Mouse (Mus musculus): ENCODE measurements at regions not wholly inside any gene's neighbourhood (a gene's known extent, or its start where the extent isn't known, plus 50 kb on each side); places are given as distances from the start of the nearest gene placed in this dataset.

GRCm38 (mm10) chr7:51722420-51722819 is 100.6 kb downstream of the Slc17a6 start:
- DNase-seq: peak; percentile 10

- DNase-seq: no peak
Observed at GRCm38 (mm10) chr7:51723955-51724354, 102.1 kb downstream of the Slc17a6 start.

- DNase-seq: no peak
Observed at GRCm38 (mm10) chr7:51736285-51736684, 114.5 kb downstream of the Slc17a6 start.

DNA sequence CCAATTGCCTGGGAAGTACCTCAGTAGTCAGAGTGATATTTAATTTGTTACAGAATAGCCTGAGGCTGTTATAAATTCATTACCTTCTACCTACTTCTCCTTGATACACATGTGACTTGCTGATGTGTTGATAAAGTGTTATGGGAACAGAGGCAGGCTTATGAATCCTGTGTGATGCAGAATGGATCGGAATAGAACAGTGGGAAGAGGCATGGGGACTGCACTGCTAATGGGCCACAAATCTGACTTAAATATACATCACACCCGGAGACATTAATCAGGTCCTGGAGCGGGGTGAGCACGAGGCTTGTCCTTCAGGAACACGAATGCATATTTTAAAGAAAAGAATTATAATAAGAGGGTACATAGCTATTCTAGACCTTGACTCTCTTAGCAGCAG is 117.8 kb downstream of the Slc17a6 start:
- no peak for DNase-seq

DNA sequence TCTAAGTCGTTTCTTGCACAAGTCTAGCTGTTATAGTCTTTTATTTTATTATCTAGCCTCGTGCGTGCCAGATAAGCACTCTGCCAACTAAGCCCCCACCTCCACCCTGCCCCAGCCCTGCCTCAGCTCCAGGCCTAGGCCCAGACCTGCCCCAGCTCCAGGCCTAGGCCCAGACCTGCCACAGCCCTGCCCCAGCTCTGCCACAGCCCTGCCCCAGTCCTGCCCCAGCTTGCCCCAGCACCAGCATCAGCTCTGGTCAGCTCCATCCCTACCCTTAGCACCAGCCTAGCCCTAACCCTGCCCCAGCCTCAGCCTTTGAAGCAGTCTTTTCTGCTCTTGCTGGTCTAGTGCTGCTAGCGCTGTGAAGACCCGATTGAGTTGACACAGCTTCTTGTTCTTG is 119.1 kb downstream of the Slc17a6 start:
- DNase-seq: no peak

DNA sequence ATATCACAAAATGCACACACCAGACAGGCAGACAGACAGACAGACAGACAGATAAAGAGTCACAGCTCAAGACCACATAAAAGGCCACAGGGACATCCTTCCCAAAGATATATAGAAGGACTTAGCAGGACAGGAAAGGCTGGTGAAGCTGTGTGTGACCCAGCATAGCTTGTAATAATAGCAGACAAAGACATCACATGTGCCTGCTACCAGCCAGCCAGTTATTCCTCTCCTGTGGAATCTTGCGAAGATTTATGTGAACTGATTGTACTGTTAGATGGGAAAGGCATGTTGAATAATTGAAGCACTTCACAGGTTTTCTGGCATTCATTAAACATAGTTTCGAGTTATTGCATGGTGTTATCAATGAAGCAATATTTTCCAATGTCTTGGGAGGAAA is 119.1 kb upstream of the Gas2 start:
- no peak for DNase-seq

- DNase-seq: no peak
Observed at GRCm38 (mm10) chr7:51745598-51745997, 116.2 kb upstream of the Gas2 start.

GRCm38 (mm10) chr7:51748633-51749303 is 113.0 kb upstream of the Gas2 start:
- peak; percentile 69 for DNase-seq

DNA sequence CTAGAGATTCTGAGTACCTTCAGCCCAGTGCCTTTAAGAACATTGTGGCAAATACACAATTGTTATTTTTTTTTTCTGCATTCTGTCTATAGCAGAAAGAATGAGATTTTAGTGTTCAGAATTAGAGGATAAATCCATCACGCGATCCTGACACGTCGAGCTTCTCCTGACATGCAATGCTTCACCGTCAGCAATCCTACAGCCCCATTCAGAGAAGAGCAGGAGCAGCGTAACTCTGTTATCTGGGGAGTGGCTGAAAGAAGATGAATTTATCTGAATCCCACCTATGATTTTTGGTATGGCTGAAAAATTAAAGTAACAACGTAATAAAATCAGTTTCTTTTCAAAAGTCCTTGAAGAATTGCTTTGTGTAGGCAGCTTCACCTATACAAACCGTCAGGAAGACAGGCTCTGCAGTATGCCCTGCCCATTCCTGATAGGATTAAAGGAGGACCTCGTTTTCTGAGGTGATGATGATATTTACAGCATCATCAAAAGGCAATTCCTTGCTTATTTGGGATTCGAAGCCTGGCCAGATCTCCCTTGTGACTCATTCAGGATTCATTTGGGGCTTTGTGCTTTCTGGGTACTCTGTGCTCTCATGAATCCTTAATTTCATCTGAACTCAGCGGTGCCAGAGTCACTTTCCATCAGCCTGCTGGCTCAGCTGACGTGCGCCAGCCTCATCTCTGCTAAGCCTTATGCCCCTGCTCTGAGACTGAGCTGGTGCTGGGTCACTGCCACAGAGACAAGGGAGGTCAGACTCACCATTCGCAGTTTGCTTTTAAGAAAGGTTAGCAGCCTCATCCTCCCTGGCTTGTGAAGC is 112.3 kb upstream of the Gas2 start:
- DNase-seq: peak; percentile 7

DNA sequence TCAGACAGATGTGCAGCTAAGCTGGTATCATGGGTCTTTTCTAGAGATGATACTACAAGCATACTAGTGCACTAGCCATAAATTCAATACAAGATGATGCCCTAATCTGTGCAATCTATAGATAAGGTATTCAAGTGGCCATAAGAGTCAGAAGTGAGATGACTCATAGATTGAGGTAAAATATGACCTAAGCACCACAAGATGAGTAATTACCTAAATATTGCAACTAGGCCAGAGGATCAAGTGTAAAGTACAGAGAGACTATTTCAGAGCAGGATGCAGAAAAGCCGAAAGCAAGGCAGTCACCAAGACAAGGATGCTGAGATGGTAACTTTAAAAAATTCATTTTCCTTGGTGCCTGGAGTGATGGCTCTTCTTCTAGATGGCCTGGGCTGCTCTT is 111.5 kb upstream of the Gas2 start:
- DNase-seq: no peak

GRCm38 (mm10) chr7:51753062-51753461 is 108.8 kb upstream of the Gas2 start:
- no peak for DNase-seq

- DNase-seq: peak; percentile 67
Observed at GRCm38 (mm10) chr7:51754208-51754888, 107.5 kb upstream of the Gas2 start.

DNA sequence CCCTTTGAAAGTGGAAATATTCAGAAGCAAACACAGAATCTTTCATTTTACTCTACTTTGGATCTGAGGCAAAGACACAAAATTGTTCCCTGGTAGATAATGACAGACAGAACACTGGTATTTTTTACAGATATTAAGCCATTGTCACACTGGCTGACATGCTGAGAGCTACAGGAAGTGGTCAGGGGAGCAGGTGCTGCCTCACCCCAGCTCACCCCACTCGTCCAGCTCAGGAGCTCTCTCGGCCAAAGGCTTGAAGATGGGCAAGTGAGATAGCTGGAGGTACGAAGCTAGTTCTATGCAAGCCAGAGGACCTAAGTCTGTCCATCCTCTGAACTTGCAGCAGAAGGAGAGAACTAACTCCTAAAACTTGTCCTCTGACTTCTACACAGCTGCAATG is 105.6 kb upstream of the Gas2 start:
- DNase-seq: no peak

- no peak for DNase-seq
Observed at GRCm38 (mm10) chr7:51759536-51760153, 102.2 kb upstream of the Gas2 start.

- DNase-seq: no peak
Observed at GRCm38 (mm10) chr7:51767066-51767465, 94.7 kb upstream of the Gas2 start.

DNA sequence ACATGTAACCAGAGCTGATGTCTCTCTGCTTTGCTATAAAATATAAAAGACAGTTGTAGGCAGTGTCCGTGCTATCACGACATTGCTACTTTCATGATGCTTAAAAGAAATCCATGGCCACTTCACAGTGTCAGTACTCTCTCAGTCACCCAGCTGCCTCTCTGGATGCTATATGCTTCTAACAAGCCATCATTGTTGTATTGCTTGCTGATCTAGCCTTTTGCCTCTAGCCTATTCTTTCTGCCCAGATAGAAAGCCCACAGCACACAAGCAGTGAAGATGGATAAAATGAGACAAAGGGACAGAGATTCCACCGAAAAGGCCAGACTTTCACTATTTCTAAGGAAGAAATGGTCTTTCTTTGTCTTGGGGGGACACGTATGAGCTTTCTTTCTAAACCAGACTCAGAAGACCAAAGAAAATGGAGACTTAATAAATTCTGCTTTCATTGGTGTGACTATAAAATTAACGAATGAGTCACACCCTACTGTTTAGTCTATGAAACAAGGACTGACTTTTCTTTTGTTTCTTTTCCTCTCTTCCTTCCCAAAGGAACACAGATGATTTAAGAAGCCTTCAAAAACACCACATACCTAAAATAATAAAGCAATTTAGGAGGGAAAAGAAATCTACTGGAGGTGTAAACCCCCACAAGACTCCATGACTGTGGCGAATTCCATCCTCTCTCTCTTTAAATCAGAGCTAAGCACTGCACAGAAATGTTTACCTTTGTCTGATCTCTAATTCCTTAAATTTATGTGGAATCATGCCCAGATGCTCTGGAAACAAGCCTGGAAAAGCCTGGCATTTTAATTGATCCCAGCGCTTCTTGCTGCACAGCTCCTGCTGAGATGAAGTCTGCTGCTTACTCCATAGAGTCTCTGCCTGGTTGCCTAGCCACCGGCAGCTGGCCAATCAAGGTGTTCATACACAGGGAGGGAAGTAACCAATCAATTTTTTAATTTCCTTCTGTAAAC is 89.6 kb upstream of the Gas2 start:
- DNase-seq: peak; percentile 75

GRCm38 (mm10) chr7:51775968-51776367 is 85.8 kb upstream of the Gas2 start:
- DNase-seq: no peak

GRCm38 (mm10) chr7:51783070-51783776 is 78.6 kb upstream of the Gas2 start:
- no peak for DNase-seq

- DNase-seq: peak; percentile 44
Observed at GRCm38 (mm10) chr7:51783923-51784686, 77.7 kb upstream of the Gas2 start.

DNA sequence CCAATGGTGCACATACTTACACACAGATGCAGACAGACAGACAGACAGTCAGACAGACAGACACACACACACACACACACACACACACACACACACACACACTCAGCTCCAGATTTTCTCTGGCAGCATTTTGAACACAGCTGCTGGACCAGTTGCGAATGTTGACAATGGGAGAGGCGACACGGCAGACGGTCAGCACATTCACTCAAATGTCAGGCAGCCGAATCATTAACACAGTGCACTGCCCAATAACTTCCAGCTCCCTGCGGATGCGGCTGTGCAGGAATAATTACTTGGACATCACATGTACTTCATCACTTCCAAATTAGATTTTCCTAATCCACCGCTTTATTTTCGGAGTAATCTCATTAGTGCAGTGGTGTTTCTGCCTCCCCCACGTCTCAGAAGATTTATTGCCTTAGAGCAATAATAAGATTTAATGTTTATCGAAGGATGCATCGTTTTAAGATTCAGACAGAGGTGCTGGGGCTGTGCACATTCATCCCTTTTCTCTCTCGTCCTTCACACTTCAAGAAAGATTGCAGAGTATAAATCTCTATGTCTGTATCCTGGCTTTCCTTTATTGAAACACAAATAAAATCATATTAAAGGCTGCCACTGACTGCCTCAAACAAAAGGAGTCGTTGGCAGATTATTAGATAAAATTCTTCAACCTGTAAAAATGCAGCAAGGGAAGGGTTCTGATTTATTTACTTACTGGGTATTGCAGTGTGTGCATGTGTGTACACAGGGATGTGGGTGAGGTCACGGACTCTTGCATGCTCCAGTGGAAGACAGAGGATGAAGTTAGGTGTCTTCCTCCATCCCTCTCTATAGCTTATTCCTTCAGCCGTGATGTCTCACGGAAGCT is 70.9 kb upstream of the Gas2 start:
- DNase-seq: peak; percentile 14

Data from embryo, embryonic 11 days (tissue).